Mouse (Mus musculus) fibroblast of lung, adult 2 months (primary cell): ENCODE results near the gene Hsd17b13.
"Not testable (repeated sequence)": the region's sequence is repeated elsewhere in the genome, so short reads cannot be mapped to it uniquely, and the experiment has no call there.

Experiments used
- DNase-seq: peaks from one replicate; pipeline ENCODE4 v3.0.0-alpha.2; 2011; ENCODE audit warnings: low read depth

Hsd17b13 gene

DNA sequence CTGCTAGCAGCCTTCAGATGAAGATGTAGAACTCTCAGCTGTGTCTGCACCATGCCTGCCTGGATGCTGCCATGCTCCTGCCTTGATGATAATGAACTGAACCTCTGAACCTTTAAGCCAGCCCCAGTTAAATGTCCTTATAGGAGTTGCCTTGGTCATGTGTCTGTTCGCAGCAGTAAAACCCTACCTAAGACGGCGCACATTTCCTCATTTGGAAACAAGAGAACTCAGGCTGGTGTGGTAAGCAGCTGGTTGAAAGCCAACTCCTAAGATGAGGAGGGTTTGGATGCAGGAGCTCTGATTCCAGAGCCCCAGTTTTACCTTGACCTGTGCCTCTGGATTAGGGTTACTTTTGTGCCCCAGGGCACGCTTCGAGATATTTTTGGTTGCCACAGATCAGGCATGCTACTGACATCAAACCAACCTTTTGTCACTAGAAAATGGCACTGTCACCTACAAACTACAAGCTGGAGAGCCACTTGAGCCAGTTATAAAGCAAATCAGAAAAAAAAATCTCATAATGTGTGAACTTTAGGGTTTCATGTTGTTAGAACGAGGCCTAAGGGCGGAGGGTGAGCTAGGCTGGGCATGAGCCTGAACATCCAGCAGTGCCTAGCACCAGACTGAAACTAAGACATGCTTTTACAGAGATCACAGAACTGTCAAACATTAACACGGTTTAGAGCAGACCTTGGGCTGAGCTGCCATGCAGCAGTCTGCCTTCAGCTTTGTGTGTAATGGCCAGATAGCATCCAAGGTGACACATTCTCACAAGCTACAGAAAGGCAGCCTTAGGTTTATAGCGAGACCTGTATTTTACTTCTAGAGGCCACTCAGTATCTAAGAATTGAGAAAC is 3.7 kb upstream of the Hsd17b13 start:
- no peak for DNase-seq

DNA sequence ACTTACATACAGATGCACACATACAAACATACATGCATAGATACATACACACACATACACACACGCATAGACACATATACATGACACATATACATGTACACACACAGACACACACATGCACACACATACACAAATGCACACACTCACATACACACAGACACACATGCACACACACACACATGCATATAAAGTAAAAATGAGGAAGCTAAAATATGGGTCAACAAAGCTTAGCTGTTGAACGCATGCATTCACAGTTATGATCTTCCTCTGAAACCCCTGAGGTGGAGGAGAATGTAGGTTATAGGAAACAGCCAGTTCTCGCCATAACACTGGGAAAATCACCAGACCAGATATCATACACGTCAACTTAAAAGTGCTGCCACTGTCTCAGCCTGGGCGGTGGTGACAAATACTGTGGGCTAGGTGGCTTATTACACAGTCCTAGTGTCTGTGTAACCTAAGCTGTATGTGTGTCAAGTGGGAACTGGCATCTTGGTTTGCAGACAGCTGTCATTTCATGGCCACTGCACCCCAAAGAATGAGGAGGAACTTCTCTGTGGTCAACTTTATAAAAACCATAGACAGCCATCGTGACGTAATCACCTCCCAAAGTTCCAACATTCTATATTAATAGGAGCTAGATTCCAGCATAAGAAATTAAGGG is 829 bp upstream of the Hsd17b13 start:
- DNase-seq: no peak

DNA sequence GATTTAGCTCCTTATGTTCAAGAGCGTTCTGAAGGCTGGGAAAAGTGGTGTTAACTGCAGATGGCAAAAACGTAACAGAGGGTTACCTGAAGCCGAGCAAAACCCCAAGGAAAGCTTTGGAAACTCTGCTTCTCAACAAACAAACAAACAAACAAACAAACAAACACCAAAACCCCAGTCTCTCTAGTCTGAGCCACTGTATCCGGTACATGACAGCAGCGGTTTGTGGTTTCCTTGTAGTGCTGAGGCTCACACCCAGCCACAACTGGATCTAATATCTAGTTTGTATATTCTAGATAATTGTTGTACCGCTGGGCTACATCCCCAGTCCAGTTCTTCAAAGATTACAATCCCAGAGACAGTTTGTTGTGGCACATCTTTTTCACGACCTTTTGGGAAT is 1.5 kb downstream of the Hsd17b13 start:
- DNase-seq: no peak

DNA sequence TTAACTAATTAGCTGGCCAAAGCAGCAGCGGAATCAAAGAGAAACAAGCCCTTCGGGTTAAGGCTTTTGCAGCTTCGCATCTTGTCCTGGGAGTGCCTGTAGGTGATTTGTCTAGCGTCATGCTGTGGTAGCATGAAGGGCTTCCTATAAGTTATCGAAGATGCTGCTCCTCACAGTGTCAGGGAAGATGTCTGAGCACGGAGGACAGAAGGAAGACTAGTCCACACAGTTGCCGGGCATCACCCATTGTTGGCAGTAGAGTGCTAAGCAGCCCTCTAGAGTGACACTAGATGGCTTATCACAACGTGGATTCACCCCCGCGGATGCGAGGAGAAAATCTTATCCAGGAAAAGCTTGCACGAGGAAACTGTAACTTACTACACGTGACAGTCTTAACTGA is 4.4 kb downstream of the Hsd17b13 start:
- no peak for DNase-seq

DNA sequence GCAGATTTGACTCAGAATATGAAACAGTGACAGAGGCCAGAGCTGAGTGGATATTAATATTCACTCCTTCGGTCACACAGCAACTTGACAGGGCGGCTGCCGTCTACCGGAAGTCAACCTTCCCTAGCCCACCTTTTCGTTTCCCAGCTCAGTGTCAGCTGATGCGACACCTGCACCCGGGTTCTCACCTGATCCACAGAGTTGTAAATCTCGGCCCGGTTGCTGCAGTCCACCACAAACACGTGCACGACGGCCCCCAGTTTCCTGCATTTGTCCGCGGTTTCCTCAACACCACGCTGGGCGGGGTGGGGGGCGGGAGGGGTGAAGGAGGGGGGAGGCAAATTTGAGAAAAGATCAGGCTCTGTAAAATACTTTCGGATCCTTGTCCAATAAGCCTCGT is 4.8 kb downstream of the Hsd17b13 start:
- no peak for DNase-seq

DNA sequence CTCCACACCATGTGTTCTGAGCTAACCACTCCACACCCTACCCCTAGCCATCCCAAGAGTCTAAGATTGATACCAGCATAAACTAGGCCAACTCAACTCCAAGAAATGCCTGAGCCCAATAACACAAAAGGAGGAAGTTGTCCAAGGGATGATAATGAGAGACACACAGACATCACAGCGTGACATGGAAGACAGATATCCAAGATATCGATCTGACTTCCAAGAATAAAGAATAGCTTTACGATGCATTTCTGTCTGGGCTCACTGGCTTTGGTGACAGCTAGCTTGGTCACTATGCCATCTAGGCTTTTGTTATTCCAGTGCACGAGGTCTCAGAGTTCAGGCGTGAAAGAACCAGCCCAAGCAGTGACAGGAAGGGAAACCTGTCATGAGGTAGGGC is 6.2 kb downstream of the Hsd17b13 start:
- DNase-seq: no peak

DNA sequence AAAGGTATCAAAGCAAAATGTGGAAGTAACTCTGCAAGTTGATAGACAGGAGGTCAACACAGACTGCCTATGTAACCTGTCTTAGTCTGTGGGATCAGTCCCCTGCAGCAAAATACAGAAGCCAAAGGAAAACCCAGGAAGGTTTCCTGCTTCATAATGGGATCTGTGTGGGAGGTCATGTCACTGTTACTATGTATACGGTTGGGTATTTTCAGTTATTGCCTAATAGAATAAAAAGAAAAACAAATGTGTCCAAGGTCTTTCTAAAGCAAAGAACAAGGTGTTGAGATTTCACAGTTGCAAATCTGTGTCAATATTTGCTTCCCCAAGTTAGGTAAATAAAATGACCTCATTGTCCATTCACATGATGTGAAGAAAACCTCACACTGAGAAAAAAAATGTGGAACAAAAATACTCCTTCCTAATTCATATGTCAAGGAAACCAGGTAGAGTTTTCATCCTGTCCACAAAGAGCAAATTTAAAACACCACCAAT is 14.2 kb downstream of the Hsd17b13 start:
- DNase-seq: no peak

DNA sequence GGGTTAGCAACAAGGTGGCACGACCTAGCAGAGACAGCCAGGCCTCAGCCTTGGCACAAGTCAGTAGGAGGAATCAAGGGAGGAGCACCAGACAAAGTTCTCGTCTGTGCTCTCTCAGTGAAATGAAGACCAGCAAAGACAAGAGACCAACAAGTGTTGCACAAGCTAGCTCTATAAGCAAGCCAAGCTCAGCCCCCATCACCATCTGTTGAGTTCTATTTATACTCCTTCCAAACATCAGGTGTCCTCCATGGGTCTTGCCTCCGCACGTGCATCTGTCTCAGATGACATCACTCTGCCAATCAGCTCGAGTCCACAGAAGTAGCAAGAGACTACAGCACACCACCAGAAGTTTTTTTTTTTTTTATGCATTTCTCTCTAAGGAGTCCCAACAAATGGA is 22.6 kb downstream of the Hsd17b13 start:
- no peak for DNase-seq

DNA sequence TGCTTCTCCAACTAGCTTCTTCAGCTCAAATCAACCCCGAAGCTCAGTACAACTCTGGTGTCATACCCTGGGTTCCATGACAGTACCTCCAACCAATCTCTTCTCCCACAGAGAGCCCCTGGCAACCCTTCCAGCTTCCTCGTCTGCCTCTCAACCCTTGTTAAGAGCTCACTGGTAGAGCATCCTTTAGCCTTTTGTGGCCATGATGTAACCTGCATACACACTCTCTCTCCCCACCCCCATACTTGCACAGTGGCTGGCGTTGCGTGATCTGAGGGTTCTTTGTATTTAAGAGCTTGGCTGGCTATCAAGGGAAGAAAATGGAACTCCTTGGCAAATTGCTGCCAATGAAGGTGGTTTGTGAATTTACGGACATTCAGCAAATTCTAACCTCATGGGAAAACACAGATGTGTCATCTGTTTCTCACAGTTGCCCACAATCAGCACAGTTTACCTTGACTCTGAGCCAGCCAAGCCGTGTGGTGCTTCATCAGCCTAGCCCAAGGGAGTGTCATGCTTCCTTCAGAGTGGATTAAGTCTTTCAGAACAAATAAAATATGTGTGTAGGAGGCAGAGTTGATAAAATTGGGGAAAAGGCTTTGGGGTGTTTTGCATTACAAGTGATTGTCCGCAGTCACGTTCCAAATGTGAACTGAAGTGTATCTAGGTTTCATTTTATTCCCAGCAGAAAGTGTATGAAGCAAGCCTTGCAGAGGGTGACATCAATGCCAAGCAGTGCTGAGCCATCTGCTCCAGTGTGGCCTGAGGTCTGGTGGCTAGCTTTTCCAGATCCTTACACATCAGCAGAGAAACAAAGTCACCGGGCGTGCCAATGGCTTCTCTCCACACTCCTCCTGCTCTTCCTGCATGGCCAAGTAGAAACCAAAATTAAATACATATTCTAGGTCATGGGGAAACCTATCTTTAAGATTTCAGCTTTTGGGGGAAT is 23.8 kb downstream of the Hsd17b13 start:
- peak; percentile 94 for DNase-seq

DNA sequence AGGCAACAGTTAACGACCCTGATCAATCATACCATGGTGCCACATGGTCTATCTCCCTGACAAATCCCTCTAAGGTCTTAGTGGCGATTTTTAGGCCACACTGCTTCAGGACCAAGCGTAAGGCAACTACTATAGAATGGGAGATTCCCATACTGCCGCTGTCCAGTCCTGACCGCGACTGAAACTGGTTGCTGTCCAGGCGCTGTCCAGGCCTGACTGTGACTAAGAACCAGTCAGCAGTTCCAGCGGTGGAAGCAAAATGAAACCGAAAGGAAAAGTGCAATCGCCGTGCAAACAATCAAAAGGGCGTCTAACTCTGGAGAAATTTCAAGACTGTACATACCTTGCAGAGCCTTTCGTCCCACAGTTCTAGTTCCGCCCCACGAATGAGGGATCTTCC is 27.1 kb downstream of the Hsd17b13 start:
- not testable (repeated sequence) for DNase-seq

DNA sequence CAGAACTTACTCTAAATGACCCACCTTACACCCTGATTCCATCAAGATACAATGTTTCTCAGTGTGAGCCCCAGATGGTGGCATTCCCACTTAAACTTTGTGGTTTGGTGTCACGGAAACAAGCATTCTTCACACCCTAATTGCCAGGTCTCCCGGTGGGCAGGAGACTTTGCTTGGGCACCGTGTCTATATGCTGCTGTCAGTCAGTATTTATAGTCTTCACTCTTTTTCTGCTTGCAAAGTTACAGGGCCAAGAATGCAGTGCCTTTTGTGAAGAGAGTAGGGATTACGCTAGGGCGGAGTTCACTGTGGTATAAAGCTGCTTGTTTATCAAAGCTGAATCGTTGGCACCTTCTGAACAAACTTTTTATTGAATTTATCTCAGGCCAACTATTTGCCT is 34.0 kb downstream of the Hsd17b13 start:
- DNase-seq: no peak

DNA sequence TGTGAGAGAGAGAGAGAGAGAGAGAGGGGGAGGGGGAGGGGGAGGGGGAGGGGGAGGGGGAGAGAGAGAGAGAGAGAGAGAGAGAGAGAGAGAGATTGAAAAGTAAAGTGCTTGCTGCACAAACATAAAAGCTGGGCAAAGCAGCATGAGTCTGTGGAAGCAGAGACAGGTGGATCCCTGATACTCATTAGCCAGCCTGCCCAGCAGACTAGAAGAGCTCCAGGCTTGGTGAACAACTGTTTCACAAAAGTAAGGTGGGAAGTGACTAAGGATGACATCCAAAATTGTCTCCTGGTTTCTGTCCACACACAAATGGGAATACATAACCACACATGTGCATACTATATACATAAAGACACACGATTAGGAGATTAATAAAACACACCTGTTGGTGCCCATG is 37.4 kb downstream of the Hsd17b13 start:
- no peak for DNase-seq

DNA sequence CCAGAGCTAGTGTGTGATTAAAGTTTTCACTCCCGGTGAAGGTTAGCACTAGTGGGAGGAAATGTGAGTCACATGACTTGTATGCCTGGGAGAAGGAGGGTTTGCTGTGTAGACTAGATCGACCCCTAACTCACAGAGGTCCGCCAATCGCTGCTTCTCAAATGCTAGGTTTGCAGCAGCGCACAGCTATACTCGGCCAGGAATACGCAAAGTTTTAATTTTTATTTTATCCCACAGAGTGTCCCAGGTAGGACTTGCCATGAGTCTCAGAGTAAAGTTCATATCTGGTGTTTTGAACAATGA is 37.9 kb downstream of the Hsd17b13 start:
- DNase-seq: no peak

DNA sequence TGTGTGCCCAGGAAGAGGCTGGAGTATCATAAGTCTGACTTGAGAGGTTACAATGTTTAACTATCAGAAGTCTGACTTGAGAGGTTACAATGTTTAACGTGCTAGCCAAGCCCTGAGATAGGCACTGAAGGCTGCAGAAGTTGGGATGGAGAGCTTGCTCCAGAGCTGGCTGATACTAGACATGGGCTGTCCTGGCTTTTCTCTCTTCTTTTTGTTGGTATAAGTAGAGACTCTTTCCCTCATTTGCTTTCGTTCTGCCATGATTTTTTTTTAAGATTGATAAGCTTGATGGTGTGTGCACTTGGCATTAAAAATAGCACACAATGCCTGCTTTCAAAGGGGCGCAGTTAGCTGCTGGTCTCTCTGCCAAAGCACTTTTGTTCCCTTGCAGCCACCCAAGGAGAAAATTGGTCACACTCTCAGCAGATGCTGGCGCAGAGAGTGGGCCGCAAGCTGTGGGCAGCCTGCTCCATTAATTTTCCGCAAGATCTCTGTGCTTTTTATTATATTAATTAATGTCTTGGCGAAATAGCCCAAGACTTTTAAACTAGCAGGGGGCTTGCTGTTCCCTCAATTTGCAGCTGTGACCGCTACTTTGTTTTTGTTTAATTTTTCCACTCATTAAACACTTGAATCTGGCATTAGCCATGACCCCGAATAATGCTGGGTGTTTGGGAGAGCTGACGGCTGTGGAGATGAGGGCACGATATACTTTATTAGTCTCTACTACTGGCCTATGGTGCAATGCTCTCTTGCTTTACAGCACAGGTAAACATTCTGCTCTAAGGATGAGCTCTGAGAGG is 38.5 kb downstream of the Hsd17b13 start:
- DNase-seq: no peak

DNA sequence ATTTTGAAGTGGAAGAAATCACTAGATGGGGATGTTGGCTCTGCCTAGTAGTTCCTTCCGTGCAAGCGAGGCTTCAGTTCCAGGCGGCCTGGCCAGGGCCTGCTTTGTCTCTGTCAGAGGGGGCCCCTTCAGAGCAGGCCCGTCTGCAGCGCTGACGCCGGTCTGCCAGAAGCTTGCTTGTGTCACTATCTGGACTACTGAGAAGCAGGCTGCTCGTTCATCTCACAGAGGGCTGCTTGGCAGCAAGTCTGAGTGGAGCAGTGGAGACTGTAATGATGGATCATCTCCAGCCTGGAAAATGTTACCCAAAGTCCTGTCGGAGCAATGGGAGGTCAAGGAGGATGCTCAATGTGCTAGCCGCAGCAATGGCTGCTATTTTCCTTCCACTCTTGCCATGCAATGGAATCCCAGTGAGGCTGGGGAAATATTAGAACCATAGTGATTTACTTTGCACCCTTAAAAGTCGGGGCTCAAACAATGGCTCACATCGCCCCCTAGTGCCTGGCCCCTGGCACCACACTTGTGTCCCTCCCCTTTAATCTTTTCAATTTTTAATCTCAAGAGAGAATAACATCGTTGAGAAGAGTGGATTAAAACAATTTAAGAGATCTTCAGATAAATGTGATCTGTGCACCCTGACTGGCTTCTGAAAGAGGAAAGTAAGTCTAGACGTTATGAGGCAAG is 40.2 kb downstream of the Hsd17b13 start:
- no peak for DNase-seq

DNA sequence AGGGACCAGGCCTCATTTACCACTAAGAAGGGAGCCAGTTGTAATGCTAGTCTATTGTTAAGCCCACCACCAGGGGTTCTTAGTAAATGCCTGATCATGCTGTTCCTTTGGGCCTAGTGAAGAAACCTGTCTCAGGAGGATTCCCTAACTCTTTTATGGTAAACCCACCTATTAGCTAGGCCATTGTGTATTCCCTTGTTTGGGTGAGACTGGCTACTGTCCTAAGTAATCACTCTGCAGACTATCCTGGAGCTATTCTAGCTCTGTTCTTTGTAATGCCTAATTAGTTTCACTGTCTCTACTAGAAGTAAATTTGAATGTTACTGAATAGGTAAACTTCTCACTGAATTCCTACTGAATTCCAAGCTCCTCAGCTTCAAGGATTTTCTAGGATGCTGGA is 45.3 kb downstream of the Hsd17b13 start:
- not testable (repeated sequence) for DNase-seq

DNA sequence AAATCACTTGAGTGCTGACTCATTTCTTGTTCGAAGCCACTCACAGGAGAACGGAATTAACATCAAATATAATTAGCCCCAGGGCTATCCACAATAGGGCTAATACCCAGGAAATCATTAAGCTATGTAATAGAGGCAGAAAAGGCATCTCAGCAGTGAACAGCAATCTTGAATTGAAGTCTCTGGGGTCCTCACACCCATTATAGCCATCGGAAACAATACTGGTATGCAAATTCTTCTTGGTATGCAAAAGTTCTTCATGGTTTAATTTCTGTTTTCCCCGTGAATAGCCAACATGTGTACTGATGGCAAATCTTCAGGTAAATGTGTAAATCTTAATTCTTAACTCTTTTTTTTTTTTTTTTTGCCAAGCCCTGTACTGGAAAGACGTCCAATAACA is 46.7 kb downstream of the Hsd17b13 start:
- no peak for DNase-seq

DNA sequence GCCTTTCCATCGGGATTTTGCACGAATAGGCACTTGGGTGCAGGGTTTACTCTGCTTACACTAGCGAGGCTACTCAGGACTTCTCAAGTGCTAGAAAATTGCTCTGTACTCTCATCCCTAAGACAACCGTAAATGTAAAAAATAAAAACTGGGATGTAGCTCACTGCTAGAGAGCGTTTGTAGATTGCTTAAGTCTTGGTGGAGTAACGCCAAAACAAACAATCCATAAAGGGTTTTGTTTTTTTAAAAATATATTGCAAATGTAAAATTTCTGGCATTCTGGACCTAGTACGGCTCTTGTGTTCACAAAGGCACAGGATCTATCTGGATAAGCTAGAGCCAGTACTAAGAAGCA is 49.0 kb downstream of the Hsd17b13 start:
- DNase-seq: no peak

DNA sequence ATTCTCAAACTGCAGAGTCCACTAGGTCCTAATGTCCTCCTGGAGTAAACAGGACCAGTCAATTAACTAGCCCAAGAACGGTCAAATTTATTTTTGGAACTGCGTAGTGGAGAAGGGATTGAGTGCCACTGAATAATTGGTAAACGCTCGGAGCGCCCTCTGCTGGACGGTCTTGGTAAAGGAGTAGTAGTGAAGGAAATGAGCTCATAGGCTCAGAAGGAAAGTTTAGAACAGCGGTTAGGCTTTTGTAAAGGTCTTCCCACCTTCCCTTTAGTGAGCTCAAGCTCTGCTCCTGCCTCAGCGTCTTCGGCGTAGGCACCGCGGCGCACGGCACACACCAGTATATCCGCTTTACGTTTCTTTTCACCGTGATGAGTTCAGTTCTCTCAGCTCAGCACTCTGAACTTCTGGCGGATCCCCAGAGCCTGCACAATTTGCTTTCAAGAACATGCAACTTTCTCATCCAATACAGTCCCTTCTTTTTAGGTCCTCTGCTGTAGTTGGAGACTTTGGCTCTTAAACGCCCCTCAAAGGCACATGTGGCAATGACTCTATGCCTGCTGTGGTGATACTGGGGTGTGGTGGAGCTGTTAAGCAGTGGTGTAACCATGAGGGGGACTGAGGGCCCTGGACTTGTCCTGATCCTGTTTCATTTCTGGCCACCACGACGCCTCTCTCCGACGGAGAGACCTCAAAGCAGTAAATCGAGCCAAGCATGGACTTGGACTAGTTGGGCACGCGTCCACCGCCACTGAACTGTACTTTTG is 49.6 kb downstream of the Hsd17b13 start:
- DNase-seq: peak; percentile 69

DNA sequence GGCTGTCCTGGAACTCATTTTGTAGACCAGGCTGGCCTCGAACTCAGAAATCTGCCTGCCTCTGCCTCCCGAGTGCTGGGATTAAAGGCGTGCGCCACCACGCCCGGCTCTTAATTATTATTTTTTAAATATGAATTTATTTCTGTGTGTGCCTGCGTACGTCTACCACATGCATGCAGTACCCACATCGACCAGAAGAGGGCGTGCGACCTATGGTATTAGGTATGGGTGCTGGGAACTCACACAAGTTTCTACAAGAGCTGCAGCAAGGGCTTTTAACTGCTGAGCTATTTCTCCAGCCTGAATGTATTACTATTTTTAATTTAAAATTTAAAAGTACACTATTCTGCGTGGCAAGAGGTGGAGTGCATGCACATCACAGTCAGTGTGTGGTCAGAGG is 50.8 kb downstream of the Hsd17b13 start:
- no peak for DNase-seq
